Mouse (Mus musculus) embryonic facial prominence, embryonic 15.5 days (tissue): ENCODE measurements at regions not wholly inside any gene's neighbourhood (a gene's known extent, or its start where the extent isn't known, plus 50 kb on each side); places are given as distances from the start of the nearest gene placed in this dataset.

Source experiments
- ATAC-seq: fragments of 200-750 bp; cut with Nextera tagmentation; 2 replicates; pipeline ENCODE4 v1.8.0; 2017; ENCODE audit warnings: low read depth, moderate TSS enrichment; ENCODE audit not compliant: insufficient number of reproducible peaks, low FRiP score, low TSS enrichment
- H3K27ac ChIP-seq: fragments of 300-500 bp; sonication (generic); replicated peaks from 2 replicates; pipeline ENCODE4 v1.5.1; 2015; ENCODE audit warnings: mild to moderate bottlenecking, inconsistent platforms
- H3K27me3 ChIP-seq: fragments of 300-500 bp; sonication (generic); 2 replicates; pipeline ENCODE4 v1.6.1; 2015; ENCODE audit warnings: inconsistent platforms
- H3K36me3 ChIP-seq: fragments of 300-500 bp; sonication (generic); 2 replicates; pipeline ENCODE4 v1.6.1; 2015; ENCODE audit warnings: mild to moderate bottlenecking, inconsistent platforms
- H3K4me1 ChIP-seq: fragments of 300-500 bp; sonication (generic); 2 replicates; pipeline ENCODE4 v1.6.1; 2015; ENCODE audit warnings: inconsistent platforms
- H3K4me2 ChIP-seq: fragments of 300-500 bp; sonication (generic); replicated peaks from 2 replicates; pipeline ENCODE4 v1.6.1; 2015; ENCODE audit warnings: mild to moderate bottlenecking, inconsistent platforms
- H3K4me3 ChIP-seq: fragments of 300-500 bp; sonication (generic); replicated peaks from 2 replicates; pipeline ENCODE4 v1.5.1; 2015; ENCODE audit warnings: mild to moderate bottlenecking, inconsistent platforms
- H3K9ac ChIP-seq: fragments of 300-500 bp; sonication (generic); 2 replicates; pipeline ENCODE4 v1.6.1; 2015; ENCODE audit warnings: inconsistent platforms
- H3K9me3 ChIP-seq: fragments of 300-500 bp; sonication (generic); replicated peaks from 2 replicates; pipeline ENCODE4 v1.6.1; 2016; ENCODE audit warnings: inconsistent platforms
- WGBS: fragments of 180-500 bp; shearing (Covaris S2); methylation state at CpG from one replicate; pipeline ENCODE4 v1.1.7; 2015; 5-methylcytosine and 5-hydroxymethylcytosine counted together

GRCm38 (mm10) chr7:145112887-145113531 lies 94.9 kb downstream of the 1810010D01Rik start:
- Histone ChIP-seq H3K27ac (peak overlapping the region; percentile 9; the same call in 1 of the 2 replicates), H3K4me3 (no peak overlapping the region), H3K4me2 (no peak overlapping the region), H3K9ac (no peak overlapping the region), H3K4me1 (peaks cover 21% of the 10 kb centered on the region), H3K9me3 (no peaks in the 10 kb centered on the region), H3K27me3 (no peaks in the 10 kb centered on the region), H3K36me3 (no peaks in the 10 kb centered on the region)
- no peak for ATAC-seq
- 81% methylated on average over 7 of the region's 7 CpGs for WGBS

- Histone ChIP-seq H3K9ac (no peak overlapping the region), H3K36me3 (no peaks in the 10 kb centered on the region), H3K27ac (peak overlapping the region; percentile 82), H3K4me3 (no peak overlapping the region), H3K4me2 (no peak overlapping the region), H3K27me3 (no peaks in the 10 kb centered on the region), H3K9me3 (no peaks in the 10 kb centered on the region), H3K4me1 (peaks cover 21% of the 10 kb centered on the region)
- ATAC-seq, result no peak
Observed at GRCm38 (mm10) chr7:145112146-145112830, 95.6 kb downstream of the 1810010D01Rik start.

- peak overlapping the region; percentile 35 for H3K4me2 ChIP-seq
- peaks cover 21% of the 10 kb centered on the region for H3K4me1 ChIP-seq
- no peak overlapping the region for H3K4me3 ChIP-seq
- peak; percentile 71 for ATAC-seq
- no peaks in the 10 kb centered on the region for H3K9me3 ChIP-seq
- no peaks in the 10 kb centered on the region for H3K27me3 ChIP-seq
- H3K27ac ChIP-seq, result peak overlapping the region; percentile 82
- WGBS, result 13% methylated on average over 20 of the region's 20 CpGs
- H3K9ac ChIP-seq, result no peak overlapping the region
- H3K36me3 ChIP-seq, result no peaks in the 10 kb centered on the region
Observed at GRCm38 (mm10) chr7:145111252-145112131, 96.4 kb downstream of the 1810010D01Rik start.

GRCm38 (mm10) chr7:145110657-145111251 lies 97.2 kb downstream of the 1810010D01Rik start:
- Histone ChIP-seq H3K4me3 (no peak overlapping the region), H3K4me2 (peak overlapping the region; percentile 35), H3K27me3 (no peaks in the 10 kb centered on the region), H3K9ac (no peak overlapping the region), H3K36me3 (no peaks in the 10 kb centered on the region), H3K9me3 (no peaks in the 10 kb centered on the region), H3K4me1 (peaks cover 21% of the 10 kb centered on the region), H3K27ac (peak overlapping the region; percentile 82)
- 32% methylated on average over 10 of the region's 10 CpGs for WGBS
- no peak for ATAC-seq

GRCm38 (mm10) chr7:145110028-145110427 lies 97.9 kb downstream of the 1810010D01Rik start:
- Histone ChIP-seq H3K9me3 (no peaks in the 10 kb centered on the region), H3K4me3 (no peak overlapping the region), H3K36me3 (no peaks in the 10 kb centered on the region), H3K4me1 (peaks cover 21% of the 10 kb centered on the region), H3K4me2 (no peak overlapping the region), H3K27ac (no peak overlapping the region), H3K27me3 (no peaks in the 10 kb centered on the region), H3K9ac (no peak overlapping the region)
- no peak for ATAC-seq
- 86% methylated on average over 3 of the region's 3 CpGs for WGBS

GRCm38 (mm10) chr7:145109471-145109870 lies 98.4 kb downstream of the 1810010D01Rik start:
- 79% methylated on average over 4 of the region's 4 CpGs for WGBS
- no peak overlapping the region for H3K27ac ChIP-seq
- no peak overlapping the region for H3K9ac ChIP-seq
- H3K4me2 ChIP-seq, result no peak overlapping the region
- no peak for ATAC-seq
- peaks cover 21% of the 10 kb centered on the region for H3K4me1 ChIP-seq
- no peaks in the 10 kb centered on the region for H3K9me3 ChIP-seq
- H3K4me3 ChIP-seq, result no peak overlapping the region
- no peaks in the 10 kb centered on the region for H3K27me3 ChIP-seq
- H3K36me3 ChIP-seq, result no peaks in the 10 kb centered on the region

GRCm38 (mm10) chr7:145108994-145109393 lies 98.9 kb downstream of the 1810010D01Rik start:
- 78% methylated on average over 3 of the region's 3 CpGs for WGBS
- Histone ChIP-seq H3K9ac (no peak overlapping the region), H3K9me3 (no peaks in the 10 kb centered on the region), H3K4me1 (peaks cover 21% of the 10 kb centered on the region), H3K36me3 (no peaks in the 10 kb centered on the region), H3K4me3 (no peak overlapping the region), H3K4me2 (no peak overlapping the region), H3K27ac (no peak overlapping the region), H3K27me3 (no peaks in the 10 kb centered on the region)
- ATAC-seq, result no peak

- peaks cover 23% of the 10 kb centered on the region for H3K4me1 ChIP-seq
- ATAC-seq, result no peak
- WGBS, result 77% methylated on average over 2 of the region's 2 CpGs
Observed at GRCm38 (mm10) chr7:145107575-145108170, 100.2 kb downstream of the 1810010D01Rik start.

GRCm38 (mm10) chr7:145106494-145106849 lies 101.4 kb downstream of the 1810010D01Rik start:
- WGBS, result 56% methylated on average over 4 of the region's 4 CpGs

More at GRCm38 (mm10) chr7:145107575-145108170, 100.2 kb downstream of the 1810010D01Rik start:
- no peaks in the 10 kb centered on the region for H3K9me3 ChIP-seq
- H3K36me3 ChIP-seq, result no peaks in the 10 kb centered on the region
- no peaks in the 10 kb centered on the region for H3K27me3 ChIP-seq
- H3K9ac ChIP-seq, result no peak overlapping the region
- no peak overlapping the region for H3K4me2 ChIP-seq
- no peak overlapping the region for H3K4me3 ChIP-seq
- no peak overlapping the region for H3K27ac ChIP-seq

GRCm38 (mm10) chr7:145105831-145106493 lies 102.0 kb downstream of the 1810010D01Rik start:
- Histone ChIP-seq H3K36me3 (no peaks in the 10 kb centered on the region), H3K4me2 (no peak overlapping the region), H3K4me1 (peaks cover 15% of the 10 kb centered on the region), H3K27ac (no peak overlapping the region), H3K9me3 (no peaks in the 10 kb centered on the region), H3K27me3 (no peaks in the 10 kb centered on the region), H3K9ac (no peak overlapping the region), H3K4me3 (no peak overlapping the region)
- WGBS, result 87% methylated on average over 7 of the region's 7 CpGs
- no peak for ATAC-seq

More at GRCm38 (mm10) chr7:145106494-145106849, 101.4 kb downstream of the 1810010D01Rik start:
- H3K9me3 ChIP-seq, result no peaks in the 10 kb centered on the region
- no peak overlapping the region for H3K27ac ChIP-seq
- no peaks in the 10 kb centered on the region for H3K36me3 ChIP-seq
- ATAC-seq, result no peak
- peaks cover 20% of the 10 kb centered on the region for H3K4me1 ChIP-seq
- H3K27me3 ChIP-seq, result no peaks in the 10 kb centered on the region
- no peak overlapping the region for H3K4me3 ChIP-seq
- H3K9ac ChIP-seq, result no peak overlapping the region
- H3K4me2 ChIP-seq, result no peak overlapping the region
